Mouse (Mus musculus) heart, postnatal 0 days (tissue): ENCODE data around the gene Fryl.

Experiments
- CTCF ChIP-seq: IDR thresholded peaks from 2 replicates; pipeline ENCODE4 v1.5.1; 2016; ENCODE audit warnings: antibody characterized with exemption, control low read depth, low read depth
- EP300 ChIP-seq: IDR thresholded peaks from 2 replicates; pipeline ENCODE4 v1.6.1; 2016; ENCODE audit warnings: antibody characterized with exemption, low read depth

DNA sequence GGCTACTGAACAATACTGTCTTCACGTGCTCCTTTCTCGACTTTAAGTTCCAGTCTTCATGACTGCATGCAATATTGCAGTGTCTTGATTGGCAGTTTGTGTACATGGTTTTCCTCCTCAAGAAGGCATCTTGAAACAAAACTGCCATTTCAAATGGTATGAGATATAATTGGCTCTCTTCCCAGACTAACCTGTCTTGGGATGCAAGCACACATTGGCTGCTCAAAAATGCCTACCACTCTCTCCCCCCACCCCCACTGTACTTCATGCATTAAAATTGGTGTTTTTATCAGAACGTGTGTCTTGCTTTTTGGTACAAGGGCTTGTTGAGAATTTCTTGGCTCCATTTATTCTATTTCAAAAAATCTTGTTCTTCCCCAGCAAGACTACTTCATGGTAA, 51.4 kb downstream of the Fryl start:
- TF ChIP-seq CTCF (no peak), EP300 (no peak)
